Mouse (Mus musculus) myocyte (in vitro differentiated cells): ENCODE measurements around the gene Ppp2r3a.

Experiments
- CEBPB ChIP-seq: IDR thresholded peaks from 2 replicates; pipeline ENCODE4 v1.6.1; 2011; ENCODE audit warnings: mild to moderate bottlenecking, moderate library complexity; ENCODE audit not compliant: poor library complexity, insufficient read depth, severe bottlenecking
- MAX ChIP-seq: IDR thresholded peaks from one replicate; pipeline ENCODE4 v1.6.1; 2011; ENCODE audit warnings: low read depth, mild to moderate bottlenecking, control low read depth
- MYOD1 ChIP-seq, 3 experiments: IDR thresholded peaks; one replicate each; pipeline ENCODE4 v1.6.1; 2011; ENCODE audit warnings: control low read depth in 2 of 3, low read depth in 2 of 3, mild to moderate bottlenecking in 2 of 3, moderate library complexity in 1 of 3; ENCODE audit not compliant: insufficient read length in 2 of 3, control insufficient read depth in 1 of 3
- MYOG ChIP-seq, 3 experiments: IDR thresholded peaks; one replicate each; pipeline ENCODE4 v1.6.1; 2011; ENCODE audit warnings: control low read depth in 2 of 3, low read depth in 2 of 3, mild to moderate bottlenecking in 2 of 3; ENCODE audit not compliant: insufficient read length in 2 of 3, control insufficient read depth in 1 of 3, insufficient read depth in 1 of 3
- POLR2A ChIP-seq: IDR thresholded peaks from one replicate; pipeline ENCODE4 v1.6.1; 2011; ENCODE audit warnings: low read depth, mild to moderate bottlenecking, control low read depth, moderate library complexity; ENCODE audit not compliant: insufficient read length
- POLR2AphosphoS2 ChIP-seq: IDR thresholded peaks from one replicate; pipeline ENCODE4 v1.6.1; 2011; ENCODE audit warnings: low read depth, control low read depth; ENCODE audit not compliant: insufficient read length
- TCF12 ChIP-seq: IDR thresholded peaks from one replicate; pipeline ENCODE4 v1.6.1; 2011; ENCODE audit warnings: mild to moderate bottlenecking, control low read depth; ENCODE audit not compliant: poor library complexity, insufficient read depth, severe bottlenecking
- TCF3 ChIP-seq: IDR thresholded peaks from one replicate; pipeline ENCODE4 v1.6.1; 2011; ENCODE audit warnings: low read depth, control low read depth; ENCODE audit not compliant: insufficient read length
- USF1 ChIP-seq: IDR thresholded peaks from one replicate; pipeline ENCODE4 v1.6.1; 2011; ENCODE audit warnings: low read depth, mild to moderate bottlenecking, control low read depth, moderate library complexity

GRCm38 (mm10) chr9:101247541-101247940, 4.1 kb downstream of the Ppp2r3a start:
- TF ChIP-seq TCF12, result no peak
- no peak for TF ChIP-seq POLR2A
- TF ChIP-seq MAX, result no peak
- TF ChIP-seq CEBPB, result no peak
- TF ChIP-seq MYOG (IDR thresholded peaks at IDR 0.05; ENCODE audit: control insufficient read depth in 1 of 3, insufficient read depth in 1 of 3, insufficient read length in 2 of 3, low read depth in 2 of 3), result no peak
- TF ChIP-seq POLR2AphosphoS2, result no peak
- TF ChIP-seq USF1, result no peak
- no peak for TF ChIP-seq MYOD1 (IDR thresholded peaks at IDR 0.05; ENCODE audit: control insufficient read depth in 1 of 3, insufficient read length in 2 of 3, low read depth in 2 of 3)
- TF ChIP-seq TCF3, result no peak
